Mouse (Mus musculus): ENCODE results near the gene Carm1. TPM values are rescaled to one million over a fixed set of nuclear protein-coding genes. Genes with fewer than 3 reads are reported as not detected.
A peak's percentile ranks its signal among the peaks of the same experiment; 100 is the strongest.
"Not testable (repeated sequence)": the region's sequence is repeated elsewhere in the genome, so short reads cannot be mapped to it uniquely, and the experiment has no call there.

Gene Carm1
- polyA plus RNA-seq, 1 experiment: 67.0 TPM

DNA sequence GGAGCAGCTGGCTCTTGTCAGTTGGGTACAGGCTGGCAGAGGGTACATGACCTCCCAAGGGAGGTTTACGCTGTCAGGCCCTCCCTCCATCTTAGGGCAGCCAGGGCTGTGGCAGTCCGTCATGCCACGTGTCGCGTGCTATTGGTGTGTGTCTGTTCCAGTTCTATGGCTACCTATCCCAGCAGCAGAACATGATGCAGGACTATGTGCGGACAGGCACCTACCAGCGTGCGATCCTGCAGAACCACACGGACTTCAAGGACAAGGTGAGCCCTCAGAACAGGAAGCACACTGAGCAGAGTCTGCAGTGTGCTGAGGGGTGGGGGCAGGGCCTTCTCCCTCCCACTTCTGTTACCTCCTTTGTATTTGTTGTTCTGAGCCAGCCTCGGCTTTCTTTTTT lies 28.6 kb downstream of the Carm1 start:
- DNase-seq (ENCODE audit: low read depth): no peak

DNA sequence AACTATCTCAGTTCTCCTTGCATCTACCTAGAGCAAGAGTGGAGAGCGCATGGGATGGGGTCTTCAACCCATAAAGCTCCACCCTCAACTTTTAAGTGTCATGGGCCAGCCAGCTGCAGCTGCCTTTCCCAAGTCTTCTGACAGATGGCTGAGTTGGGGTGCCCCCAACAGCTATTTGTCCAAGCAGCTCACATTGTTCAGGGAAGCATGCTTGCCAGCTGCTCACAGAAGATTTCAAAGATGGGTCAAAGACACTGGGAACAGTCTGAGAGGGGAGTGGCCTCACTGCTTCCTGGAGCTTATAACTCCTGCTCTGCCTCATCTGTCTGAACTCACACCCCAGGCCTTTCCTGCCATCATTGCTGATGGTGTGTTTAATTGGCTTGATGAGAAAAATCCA lies 29.6 kb downstream of the Carm1 start:
- DNase-seq (ENCODE audit: low read depth): no peak

DNA sequence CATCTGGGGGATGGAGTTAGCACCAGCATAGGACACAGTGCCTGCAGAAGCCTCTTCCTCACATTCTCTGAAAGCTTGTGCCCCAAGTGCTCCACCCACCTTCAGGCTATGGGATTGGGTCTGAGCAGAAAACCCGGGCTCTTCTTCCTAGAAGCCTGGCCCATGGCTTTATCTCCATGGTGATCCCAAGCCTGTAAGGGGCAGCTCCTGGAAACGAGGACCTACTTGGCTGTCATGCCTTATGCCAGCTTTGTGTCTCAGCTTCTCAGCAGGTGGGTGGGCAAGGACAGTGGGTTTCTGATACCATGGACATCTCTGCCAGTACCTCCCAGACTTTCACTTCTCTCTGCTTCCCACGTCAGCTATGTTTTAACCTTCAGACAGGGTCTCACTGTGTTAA lies 31.5 kb downstream of the Carm1 start:
- DNase-seq (ENCODE audit: low read depth): no peak

DNA sequence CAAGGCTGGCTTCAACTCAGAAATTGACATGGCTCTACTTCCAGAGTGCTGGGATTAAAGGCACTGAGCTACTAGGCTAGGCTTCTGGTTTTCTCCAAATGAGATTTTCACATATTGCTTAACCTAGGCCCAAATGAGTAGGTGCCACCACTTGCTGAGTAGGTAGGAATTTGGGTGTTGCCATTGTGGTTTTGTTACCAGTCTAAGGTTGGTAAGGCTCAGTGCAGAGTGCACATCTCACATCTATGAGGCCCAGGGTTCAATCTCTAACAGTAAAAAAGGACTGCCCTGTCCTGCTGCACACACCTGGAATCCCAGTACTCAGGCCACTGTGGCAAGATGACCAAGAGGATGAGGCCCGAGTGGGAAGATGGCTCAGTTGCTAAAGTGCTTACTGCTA lies 38.7 kb downstream of the Carm1 start:
- DNase-seq (ENCODE audit: low read depth): no peak

DNA sequence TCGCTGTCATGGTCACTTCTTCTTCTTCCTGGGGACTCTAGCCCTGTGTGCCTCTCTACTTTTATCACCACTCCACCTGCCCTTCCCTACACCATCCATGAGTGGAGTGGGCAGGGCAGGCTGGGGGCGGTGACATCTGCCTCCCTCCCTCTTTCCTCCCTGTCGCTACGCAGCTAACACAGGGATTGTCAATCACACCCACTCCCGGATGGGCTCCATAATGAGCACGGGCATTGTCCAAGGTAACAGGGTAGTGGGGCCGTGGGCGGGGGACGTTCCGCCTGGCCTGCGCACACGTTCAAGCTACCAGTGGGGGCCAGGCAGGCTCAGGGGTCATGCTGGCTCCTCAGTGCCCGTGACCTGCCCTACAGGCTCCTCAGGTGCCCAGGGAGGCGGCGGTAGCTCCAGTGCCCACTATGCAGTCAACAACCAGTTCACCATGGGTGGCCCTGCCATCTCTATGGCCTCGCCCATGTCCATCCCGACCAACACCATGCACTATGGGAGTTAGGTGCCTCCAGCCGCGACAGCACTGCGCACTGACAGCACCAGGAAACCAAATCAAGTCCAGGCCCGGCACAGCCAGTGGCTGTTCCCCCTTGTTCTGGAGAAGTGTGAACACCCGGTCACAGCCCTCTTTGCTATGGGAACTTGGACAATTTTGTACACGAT lies 41.1 kb downstream of the Carm1 start:
- no peak for DNase-seq (ENCODE audit: low read depth)

DNA sequence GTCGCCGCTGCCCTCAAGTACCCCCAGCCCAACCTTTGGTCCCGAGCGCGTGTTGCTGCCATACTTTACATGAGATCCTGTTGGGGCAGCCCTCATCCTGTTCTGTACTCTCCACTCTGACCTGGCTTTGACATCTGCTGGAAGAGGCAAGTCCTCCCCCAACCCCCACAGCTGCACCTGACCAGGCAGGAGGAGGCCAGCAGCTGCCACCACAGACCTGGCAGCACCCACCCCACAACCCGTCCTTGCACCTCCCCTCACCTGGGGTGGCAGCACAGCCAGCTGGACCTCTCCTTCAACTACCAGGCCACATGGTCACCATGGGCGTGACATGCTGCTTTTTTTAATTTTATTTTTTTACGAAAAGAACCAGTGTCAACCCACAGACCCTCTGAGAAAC lies 41.7 kb downstream of the Carm1 start:
- no peak for DNase-seq (ENCODE audit: low read depth)

DNA sequence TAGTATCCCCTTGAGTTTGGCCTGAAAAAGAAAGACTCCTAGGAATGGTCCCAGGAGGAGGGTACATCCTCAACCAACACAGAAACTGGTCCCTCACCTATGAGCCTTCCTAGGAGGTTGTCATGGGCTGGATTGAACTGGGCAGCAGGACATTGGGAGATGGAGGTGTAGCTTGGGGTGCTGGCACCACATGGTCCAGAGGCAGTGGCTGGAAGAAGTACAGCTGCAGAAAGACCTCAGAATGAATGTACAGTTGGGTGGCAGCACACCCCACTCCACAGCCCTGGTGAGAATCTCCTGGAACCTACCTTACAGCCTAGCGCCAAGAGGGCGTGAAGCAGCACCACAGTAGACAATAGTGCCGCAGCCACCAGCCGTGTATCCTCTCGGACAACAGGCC lies 42.8 kb downstream of the Carm1 start:
- no peak for DNase-seq (ENCODE audit: low read depth)

DNA sequence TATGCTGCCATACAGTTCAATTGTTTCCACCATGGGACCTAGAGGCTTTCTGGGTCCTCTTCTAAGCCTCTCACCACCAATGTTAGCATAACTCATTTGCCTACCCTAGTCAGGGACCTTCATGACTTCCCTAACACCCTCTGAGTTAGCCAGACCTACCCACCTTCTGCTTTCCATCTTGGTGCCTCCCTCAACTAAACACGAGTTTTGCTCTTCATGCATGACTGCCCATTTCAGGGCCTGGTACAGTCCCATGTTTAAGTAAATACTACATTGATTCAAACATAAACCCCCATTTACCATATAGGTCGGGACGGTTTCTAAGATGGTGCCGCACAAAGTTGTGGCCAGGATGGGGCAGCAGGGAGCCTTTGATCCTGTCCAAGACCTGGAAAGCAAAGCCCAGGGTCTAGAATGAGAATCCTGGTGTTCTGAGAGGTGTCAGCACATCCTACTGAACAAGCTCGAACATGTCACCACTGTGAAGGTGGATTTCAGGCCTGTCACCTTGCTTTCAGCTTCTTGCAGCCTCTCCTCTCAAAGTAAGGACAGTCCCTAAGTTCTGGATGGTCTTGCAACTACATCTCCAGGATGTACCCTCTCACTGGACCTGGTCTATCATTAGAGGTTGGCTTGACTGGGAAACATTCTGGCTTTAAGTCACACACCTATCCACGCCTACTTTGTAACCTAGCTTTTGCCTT lies 44.6 kb downstream of the Carm1 start:
- DNase-seq (ENCODE audit: low read depth): no peak

DNA sequence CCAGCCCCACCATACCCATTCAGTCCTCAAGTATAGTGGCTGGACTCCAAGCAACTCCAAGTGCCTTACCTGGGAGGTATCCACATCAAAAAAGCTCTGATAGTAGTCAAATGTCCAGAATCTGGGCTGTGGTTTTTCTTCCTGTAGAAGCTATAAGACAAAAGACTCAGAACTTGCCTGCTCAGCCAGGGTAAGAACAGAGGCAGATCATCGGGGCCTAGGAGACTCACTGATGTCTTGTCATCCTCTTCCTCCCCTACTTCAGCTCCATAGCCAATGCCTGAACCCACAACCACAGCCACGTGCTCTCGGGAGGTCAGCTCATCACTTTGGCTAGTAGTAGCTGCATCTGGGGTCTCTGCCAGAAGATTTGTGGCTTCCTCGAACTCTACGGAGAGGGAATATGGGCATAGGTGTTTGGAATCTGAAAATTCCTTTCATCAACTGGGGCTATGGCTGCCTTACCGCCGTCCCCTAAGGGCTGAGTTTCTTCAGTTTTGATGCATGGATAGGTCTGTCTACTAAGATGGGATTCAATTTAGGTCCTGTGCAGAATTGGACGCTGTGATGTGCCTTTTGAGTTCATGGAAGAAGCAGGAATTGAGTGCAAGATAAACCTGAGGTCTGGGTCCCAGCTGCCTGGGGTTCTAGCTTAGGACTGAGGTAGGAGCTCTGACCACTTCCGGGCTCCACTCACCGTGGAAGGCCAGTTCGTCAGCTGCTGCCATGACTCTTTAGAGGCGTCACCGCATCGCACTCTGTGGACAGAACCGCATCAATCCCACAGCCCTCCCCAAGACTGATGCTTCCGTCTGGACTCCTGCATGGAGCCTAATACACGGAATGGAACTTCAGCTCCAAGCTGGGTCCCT lies 45.4 kb downstream of the Carm1 start:
- DNase-seq (ENCODE audit: low read depth): no peak

DNA sequence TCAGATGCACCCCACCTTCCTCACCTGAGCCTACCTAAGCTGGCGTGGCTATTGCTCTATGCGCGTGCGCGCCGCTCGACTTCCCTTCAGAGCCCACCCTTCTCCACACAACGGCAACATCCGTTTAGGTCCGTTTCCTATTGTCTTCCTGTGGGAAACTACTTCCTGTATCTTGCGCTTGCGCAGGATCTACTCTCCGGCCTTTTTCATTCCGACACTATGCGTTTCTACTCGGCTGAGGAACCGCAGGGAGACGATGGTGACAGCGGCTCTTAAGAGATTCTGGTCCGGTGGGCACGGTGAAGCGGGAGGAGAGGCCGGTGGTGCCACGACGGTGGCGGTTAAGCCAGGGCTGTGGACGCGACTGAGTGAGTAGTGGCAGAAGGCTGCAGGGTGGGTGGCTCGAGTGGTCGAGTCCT lies 46.0 kb downstream of the Carm1 start, which contains the start of the genes Timm29 and Yipf2:
Timm29 (plus strand) TSS at position 20 of the 419 bp plus-strand sequence.
Yipf2 (minus strand) TSS at position 126 of the 419 bp plus-strand sequence.
- peak; percentile 87 for DNase-seq (ENCODE audit: low read depth)

DNA sequence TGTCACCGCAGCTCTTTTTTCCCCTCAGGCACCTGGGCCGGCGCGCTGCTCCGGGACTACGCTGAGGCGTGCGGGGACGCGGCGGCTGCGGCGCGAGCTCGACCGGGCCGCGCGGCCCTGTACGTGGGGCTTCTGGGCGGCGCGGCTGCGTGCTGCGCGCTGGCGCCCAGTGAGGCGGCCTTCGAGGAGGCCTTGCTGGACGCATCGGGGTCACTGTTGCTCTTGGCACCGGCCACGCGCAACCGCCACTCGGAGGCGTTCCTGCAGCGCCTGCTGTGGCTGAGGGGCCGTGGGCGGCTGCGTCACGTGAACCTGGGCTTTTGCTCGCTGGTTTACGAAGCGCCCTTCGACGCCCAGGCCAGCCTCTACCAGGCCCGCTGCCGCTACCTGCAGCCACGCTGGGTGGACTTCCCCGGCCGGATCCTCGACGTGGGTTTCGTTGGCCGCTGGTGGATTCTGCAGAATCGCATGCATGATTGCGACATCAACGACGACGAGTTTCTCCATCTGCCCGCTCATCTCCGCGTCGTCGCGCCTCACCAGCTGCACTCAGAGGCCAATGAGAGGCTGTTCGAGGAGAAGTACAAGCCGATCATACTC lies 46.5 kb downstream of the Carm1 start:
- no peak for DNase-seq (ENCODE audit: low read depth)

DNA sequence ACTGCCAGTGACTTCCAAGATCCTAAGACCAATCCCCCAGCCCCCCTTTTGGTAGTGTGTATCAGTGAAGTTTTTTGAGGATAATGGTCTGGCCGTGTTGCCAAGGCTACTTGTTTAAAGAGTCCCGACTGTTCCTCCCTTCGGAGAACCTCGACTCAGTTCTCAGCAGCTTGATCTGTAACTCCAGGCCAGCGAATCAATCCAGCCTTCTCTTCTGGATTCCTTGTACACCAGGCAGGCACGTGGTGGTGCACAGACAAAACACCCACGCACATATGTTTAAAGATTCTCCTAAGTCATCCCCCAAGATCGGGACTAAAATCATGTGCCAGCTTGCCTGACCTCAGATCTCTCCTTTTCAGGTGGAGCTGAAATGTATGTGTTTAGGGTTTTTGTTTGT lies 47.7 kb downstream of the Carm1 start:
- DNase-seq (ENCODE audit: low read depth): not testable (repeated sequence)

DNA sequence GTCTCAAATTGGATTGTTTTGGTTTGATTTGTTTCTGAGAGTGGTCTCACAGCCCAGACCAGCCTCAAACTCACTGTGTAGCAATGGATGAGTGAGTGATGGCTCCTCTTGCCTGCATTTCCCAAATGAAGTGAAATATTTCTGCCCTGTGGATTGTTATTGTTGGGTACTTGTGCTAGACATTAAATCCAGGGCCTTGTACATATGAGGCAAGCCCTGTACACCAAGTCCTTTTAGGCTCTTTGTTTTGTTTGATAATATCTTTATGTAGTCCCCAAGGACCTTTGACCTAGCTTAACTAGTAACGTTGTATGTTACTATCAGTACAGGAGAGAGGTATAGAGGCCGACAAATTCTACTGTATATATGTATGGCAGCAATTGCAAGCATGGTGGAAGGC lies 48.1 kb downstream of the Carm1 start:
- DNase-seq (ENCODE audit: low read depth): peak; percentile 58

DNA sequence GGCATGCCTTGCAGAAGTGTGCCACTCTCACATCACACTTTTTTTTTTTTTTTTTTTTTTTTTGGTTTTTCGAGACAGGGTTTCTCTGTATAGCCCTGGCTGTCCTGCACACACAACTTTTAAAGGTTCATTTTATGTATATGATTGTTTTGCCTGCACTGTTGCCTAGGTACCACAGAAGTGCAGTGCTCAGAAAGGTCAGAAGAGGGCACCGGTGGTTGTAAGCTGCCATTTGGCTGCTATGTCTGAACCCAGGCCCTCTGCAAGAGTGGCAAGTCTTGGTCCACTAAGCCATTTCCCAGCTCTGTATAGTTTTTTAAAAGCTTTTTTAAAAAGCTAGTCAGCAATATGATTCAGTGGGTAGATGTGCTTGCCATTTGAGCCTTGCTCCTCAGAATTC lies 51.5 kb downstream of the Carm1 start:
- no peak for DNase-seq (ENCODE audit: low read depth)

DNA sequence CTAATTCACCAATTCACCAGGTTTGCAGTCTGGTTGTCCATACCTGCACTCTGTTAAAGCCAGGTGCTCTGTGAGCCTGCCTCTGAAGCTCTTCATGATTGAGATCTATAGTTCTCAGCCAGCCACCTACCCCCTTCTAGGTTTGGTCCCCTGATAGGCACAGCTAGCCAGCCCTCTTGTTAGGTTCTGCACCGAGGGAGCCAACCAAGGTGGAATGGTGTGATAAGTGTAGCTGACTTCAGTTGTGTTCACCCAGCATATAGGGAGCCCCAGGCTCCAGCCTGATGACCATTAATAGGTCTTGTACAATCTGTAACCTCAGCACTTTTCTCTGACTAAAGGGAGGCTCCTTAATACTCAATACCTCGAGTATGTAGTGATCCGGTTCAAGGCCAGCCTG lies 53.5 kb downstream of the Carm1 start:
- no peak for DNase-seq (ENCODE audit: low read depth)

DNA sequence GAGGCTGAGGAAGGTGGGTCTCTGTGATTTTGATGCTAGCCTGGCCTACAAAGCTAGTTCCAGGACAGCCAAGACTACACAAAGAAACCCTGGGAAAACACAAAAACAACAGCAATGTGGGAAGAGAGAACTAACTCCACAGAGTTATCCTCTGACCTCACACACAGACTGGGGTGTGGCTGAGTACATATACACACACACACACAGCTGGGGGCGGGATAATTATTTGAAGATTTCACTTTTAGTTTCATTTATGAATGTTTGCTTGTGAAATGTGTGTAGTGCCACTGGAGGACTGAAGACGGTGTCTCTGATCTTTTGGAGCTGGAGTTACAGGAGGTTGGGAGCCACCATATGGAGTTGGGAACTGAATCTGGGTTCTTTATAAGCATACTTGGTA lies 54.4 kb downstream of the Carm1 start:
- DNase-seq (ENCODE audit: low read depth): no peak

DNA sequence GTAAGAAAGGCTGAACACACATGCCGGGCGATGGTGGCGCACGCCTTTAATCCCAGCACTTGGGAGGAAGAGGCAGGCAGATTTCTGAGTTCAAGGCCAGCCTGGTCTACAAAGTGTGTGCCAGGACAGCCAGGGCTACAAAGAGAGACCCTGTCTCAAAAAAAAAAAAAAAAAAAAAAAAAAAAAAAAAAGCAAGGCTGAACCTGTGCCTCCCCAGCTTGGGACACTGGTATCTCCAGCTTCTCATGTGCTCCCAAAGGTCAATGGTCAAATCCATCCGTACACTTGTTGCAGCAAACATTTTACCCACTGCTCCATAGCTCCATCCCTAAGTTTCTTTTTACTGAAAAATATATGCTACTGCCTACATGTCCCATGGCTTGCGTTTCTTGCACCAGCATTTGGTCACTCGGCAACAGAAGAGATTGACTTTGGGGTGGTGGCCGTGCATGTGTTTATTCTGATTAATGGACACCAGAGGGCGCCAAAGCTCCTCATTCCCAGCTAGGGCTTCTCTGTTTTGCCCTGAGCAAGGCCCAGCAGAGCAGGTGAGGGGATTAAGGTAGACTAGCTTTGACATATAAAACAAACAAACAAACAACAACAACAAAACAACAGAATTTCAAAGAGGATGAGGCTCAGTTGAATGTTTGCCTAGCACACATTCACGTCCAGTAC lies 55.2 kb downstream of the Carm1 start:
- DNase-seq (ENCODE audit: low read depth): no peak

DNA sequence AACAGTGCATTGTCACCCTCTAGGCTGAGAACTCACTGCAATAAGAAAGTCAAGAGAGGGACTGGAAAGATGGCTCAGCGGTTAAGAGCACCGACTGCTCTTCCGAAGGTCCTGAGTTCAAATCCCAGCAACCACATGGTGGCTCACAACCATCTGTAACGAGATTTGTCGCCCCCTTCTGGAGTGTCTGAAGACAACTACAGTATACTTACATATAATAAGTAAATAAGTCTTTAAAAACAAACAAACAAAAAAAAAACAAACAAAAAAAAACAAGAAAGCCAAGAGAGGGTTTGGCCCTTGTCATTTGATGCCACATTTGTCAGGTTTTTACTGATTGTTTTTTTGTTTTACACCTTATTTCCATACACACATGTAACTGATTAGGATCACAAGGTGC lies 57.4 kb downstream of the Carm1 start:
- DNase-seq (ENCODE audit: low read depth): no peak

DNA sequence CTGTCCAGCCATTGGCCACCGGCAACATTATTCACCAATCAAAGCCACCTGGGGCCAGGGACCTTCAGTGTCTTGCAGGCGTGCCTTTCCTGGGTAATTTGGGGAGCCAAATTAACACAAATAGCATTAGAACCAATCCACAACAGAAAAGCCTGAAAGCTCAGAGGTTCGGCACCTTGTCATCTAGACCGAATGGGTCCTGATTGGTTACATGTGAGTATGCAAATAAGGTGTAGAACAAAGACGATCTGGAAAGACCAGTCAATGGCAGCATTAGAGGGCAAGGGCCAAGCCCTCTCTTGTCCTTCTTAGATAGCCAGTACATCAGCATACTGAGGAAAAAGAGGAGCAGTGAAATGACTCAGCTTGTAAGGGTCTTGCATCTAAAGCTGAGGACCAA lies 59.2 kb downstream of the Carm1 start:
- no peak for DNase-seq (ENCODE audit: low read depth)

DNA sequence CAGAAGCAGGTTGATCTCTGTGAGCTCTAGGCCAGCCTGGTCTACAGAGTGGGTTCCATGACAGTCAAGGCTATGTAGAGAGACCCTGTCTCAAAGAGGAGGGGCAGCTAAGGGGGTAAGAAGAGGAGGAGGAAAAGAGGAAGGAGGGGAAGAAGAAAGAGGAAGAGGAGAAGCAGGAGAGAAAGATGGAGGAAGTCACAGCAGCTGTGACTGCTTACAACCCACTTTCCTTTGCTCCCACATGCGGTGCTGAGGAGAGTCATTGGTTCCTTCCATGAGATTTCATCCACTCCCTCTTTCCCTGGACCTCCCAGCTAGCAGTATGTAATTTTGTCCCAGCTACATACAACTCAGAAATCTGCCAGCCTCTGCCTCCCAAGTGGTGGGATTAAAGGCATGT lies 60.0 kb downstream of the Carm1 start:
- DNase-seq (ENCODE audit: low read depth): no peak

DNA sequence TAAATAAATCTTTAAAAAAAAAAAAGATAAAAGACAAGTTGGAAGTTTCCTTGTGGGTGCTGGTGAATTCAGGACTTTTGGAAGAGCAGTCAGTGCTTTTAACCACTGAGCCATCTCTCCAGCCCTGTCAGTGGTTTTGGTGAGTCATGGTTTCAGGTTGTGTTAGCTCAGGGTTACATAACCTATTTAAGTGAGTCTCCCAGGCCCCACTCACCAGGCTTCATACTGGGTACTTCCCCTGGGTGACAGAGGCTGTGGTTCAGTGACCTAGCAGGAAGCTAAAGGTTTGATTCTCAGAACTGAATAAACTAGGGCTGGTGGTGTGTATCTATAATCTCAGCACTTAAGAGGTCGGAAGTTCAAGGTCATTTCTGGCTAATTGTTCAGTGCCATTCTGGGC lies 63.2 kb downstream of the Carm1 start:
- no peak for DNase-seq (ENCODE audit: low read depth)

All from gonadal fat pad, adult 2 months (tissue).